Mouse (Mus musculus) T-helper 17 cell (primary cell): ENCODE measurements around the gene Eapp.
"Not testable (repeated sequence)": the region's sequence is repeated elsewhere in the genome, so short reads cannot be mapped to it uniquely, and the experiment has no call there.

ENCODE experiments used
- in situ Hi-C, 2 experiments: fragments of 300-600 bp; cut with MboI, MseI; formaldehyde crosslinking; loops; 1 replicate in 1 of 2; 2 replicates in 1 of 2; pipeline ENCODE4 v1.15.1; 2025; ENCODE audit warnings: high pct_unique_total_duplicates in 2 of 2

The Eapp gene

GRCm38 (mm10) chr12:54695511-54696241, at the start of gene Eapp:
Gene Eapp, minus strand, starts transcription at chr12:54695897.
- in situ Hi-C loops = loop anchor here (5.0 kb wide), 1 partner anchor 42 kb away; no protein-coding TSS in a partner anchor

GRCm38 (mm10) chr12:54738661-54739243, 43.1 kb upstream of the Eapp start:
- in situ Hi-C loops = loop anchor here (5.0 kb wide), 1 partner anchor 41 kb away; the partner anchor contains the start of gene Eapp (in 2 of the 2)

- in situ Hi-C loops = loop anchor here (5.0 kb wide), 1 partner anchor 41 kb away; the partner anchor contains the start of gene Eapp (in 2 of the 2)
These were observed 42.4 kb upstream of the Eapp start for GRCm38 (mm10) chr12:54737891-54738660.

GRCm38 (mm10) chr12:54734307-54735131, 38.8 kb upstream of the Eapp start:
- in situ Hi-C loops = loop anchor here (5.0 kb wide), 1 partner anchor 37 kb away; the partner anchor contains the start of gene Eapp (in 2 of the 2)

- in situ Hi-C loops = not testable (repeated sequence)
These were observed 33.7 kb upstream of the Eapp start for GRCm38 (mm10) chr12:54729140-54730059.

GRCm38 (mm10) chr12:54718871-54719786, 23.4 kb upstream of the Eapp start:
- in situ Hi-C loops = not testable (repeated sequence)

- in situ Hi-C loops = not testable (repeated sequence)
These were observed 21.8 kb upstream of the Eapp start for GRCm38 (mm10) chr12:54717516-54717915.

GRCm38 (mm10) chr12:54713822-54714626, 18.3 kb upstream of the Eapp start:
- in situ Hi-C loops = not testable (repeated sequence)

- in situ Hi-C loops = not testable (repeated sequence)
These were observed 14.8 kb upstream of the Eapp start for GRCm38 (mm10) chr12:54710494-54710879.

GRCm38 (mm10) chr12:54709691-54710493, 14.2 kb upstream of the Eapp start:
- in situ Hi-C loops = not testable (repeated sequence)

GRCm38 (mm10) chr12:54699394-54699793, 3.7 kb upstream of the Eapp start:
- in situ Hi-C loops = loop anchor here (5.0 kb wide), 1 partner anchor 38 kb away; no protein-coding TSS in a partner anchor

GRCm38 (mm10) chr12:54697791-54698250, 2.1 kb upstream of the Eapp start:
- in situ Hi-C loops = loop anchor here (5.0 kb wide), 1 partner anchor 39 kb away; no protein-coding TSS in a partner anchor

GRCm38 (mm10) chr12:54697003-54697597, 1.4 kb upstream of the Eapp start:
- in situ Hi-C loops = loop anchor here (5.0 kb wide), 1 partner anchor 40 kb away; no protein-coding TSS in a partner anchor

GRCm38 (mm10) chr12:54696242-54697002, 725 bp upstream of the Eapp start:
- in situ Hi-C loops = loop anchor here (5.0 kb wide), 1 partner anchor 41 kb away; no protein-coding TSS in a partner anchor

GRCm38 (mm10) chr12:54694847-54695510, 718 bp downstream of the Eapp start:
- in situ Hi-C loops = loop anchor here (5.0 kb wide), 1 partner anchor 42 kb away; no protein-coding TSS in a partner anchor
